Mouse (Mus musculus) erythroblast, adult 5-6 weeks (primary cell): Measurements from ENCODE around the gene Sval2. TPM values are rescaled to one million over a fixed set of nuclear protein-coding genes. Genes with fewer than 3 reads are reported as not detected.

Source experiments
- ATAC-seq: replicated peaks from 2 replicates; pipeline ENCODE4 v1.8.0; 2016; ENCODE audit warnings: moderate number of reproducible peaks, mild to moderate bottlenecking, moderate TSS enrichment, inconsistent platforms; ENCODE audit not compliant: poor library complexity, low FRiP score, severe bottlenecking
- total RNA-seq, 2 experiments: library from RNA; stranded (forward) in 1 of 2; stranded (reverse) in 1 of 2; fragments of 150-400 nt in 1 of 2; fragments of 200-764, 138-1000 nt in 1 of 2; gene quantifications; 2 replicates each; pipeline versions ENCODE4 v1.2.3 to v1.2.4; 2015 to 2017; ENCODE audit warnings: low replicate concordance in 2 of 2

The Sval2 gene
- not detected in 2 replicates for total RNA-seq (2015; ENCODE audit: low replicate concordance)
- total RNA-seq (2017; ENCODE audit: low replicate concordance) = not detected in 2 replicates

GRCm38 (mm10) chr6:41852689-41853088 lies at the start of gene Sval2:
Gene Sval2, plus strand, starts transcription at chr6:41852989.
- ATAC-seq = no peak

DNA sequence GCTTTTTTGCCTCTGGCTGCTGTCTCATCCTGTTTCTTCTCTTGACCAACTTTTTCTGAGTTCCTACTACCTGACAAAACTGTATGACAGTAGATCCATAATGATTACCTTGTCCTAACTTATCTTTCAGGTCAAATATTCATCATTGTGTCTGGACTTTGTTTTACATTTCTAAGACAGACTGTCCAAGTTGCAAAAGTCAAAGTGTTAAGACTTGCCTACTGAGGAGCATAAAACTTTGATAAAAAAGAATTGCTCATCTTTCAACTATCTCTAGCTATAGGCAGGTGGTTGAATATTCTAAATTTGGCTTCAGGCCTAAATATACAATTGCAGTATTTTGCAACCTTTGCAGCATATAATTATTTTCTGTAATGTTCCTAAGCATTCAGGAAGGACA lies 28.7 kb upstream of the Sval2 start:
- ATAC-seq = no peak

- no peak for ATAC-seq
Observed at GRCm38 (mm10) chr6:41829516-41829915, 23.3 kb upstream of the Sval2 start.

DNA sequence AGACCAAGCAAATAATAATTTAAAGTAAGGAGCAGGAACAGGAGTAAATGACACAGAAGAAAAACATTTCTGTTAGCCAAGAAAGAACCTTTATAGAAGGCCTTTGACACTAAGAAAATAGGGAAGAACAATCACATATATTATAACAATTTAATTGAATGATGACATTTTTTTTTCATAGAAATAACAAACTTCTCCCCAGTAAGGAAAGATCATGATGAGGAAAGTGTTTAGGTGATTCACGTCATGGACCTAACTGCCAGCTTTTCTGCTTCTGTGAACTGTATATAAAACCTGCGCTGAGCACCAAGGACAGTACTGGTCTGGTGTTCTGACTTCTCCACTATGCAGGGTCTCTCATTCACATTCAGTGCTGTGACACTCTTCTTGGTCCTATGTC lies 5.6 kb upstream of the Sval2 start, which contains the start of gene Pip:
Gene Pip, plus strand, starts transcription at position 301 of the 400 bp plus-strand sequence.
- ATAC-seq = no peak

DNA sequence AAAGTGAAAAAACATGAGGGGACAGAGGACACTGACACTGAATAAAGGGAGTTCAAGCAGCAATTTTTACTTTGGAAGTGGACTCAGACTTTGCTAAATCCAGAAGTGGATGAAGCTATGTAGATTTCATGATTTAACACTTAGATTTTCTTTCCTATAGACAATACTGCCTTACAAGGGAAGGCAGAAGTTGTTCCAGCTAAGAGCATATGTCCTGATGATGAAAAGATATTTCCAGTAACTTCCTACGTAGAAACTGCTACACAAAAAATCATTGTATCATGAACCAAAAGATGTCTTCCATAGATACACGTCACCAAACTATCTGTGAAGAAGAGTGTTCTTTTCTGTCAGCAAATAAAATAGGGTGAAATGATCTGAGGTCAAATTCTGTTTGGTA lies 11.2 kb downstream of the Sval2 start:
- no peak for ATAC-seq

DNA sequence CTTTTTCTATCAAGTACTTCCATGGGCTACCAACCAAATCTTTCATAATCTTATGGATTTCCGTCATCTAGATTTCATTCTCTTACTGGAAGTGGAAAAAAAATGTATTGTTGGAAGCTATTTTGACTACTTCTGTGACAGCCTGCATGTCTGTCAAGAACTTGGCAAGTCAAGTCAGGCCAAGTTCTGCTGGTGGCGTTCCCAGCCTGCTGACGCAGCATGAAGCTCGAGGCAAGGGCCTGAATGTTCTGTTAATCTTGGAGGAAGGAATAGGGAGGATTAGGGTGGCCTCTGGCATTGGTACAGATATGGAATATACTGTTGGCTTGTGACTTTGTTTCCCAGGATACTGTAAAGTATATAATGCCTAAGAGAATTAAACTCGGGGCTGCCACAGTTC lies 58.8 kb downstream of the Sval2 start:
- no peak for ATAC-seq

Other genes starting within 250 kb of the Sval2 start
- gene Ephb6, start 247.5 kb upstream of the Sval2 start, total RNA-seq (2015; ENCODE audit: low replicate concordance) = not detected in 2 replicates
- 0.28 TPM in 1 of 2 replicates, not detected in the other for gene Ephb6, start 247.5 kb upstream of the Sval2 start, total RNA-seq (2017; ENCODE audit: low replicate concordance)
- gene Trpv6, start 216.6 kb upstream of the Sval2 start, total RNA-seq (2015; ENCODE audit: low replicate concordance) = not detected in 2 replicates
- gene Trpv6, start 216.6 kb upstream of the Sval2 start, total RNA-seq (2017; ENCODE audit: low replicate concordance) = not detected in 2 replicates
- 2.5 and 5.0 TPM in 2 replicates for gene Trpv5, start 172.2 kb upstream of the Sval2 start, total RNA-seq (2015; ENCODE audit: low replicate concordance)
- 3.2 and 4.5 TPM in 2 replicates for gene Trpv5, start 172.2 kb upstream of the Sval2 start, total RNA-seq (2017; ENCODE audit: low replicate concordance)
- not detected in 2 replicates for gene Llcfc1, start 168.6 kb upstream of the Sval2 start, total RNA-seq (2015; ENCODE audit: low replicate concordance)
- 2.6 TPM in 1 of 2 replicates, not detected in the other for gene Llcfc1, start 168.6 kb upstream of the Sval2 start, total RNA-seq (2017; ENCODE audit: low replicate concordance)
- 2,664 and 2,909 TPM in 2 replicates for gene Kel, start 148.7 kb upstream of the Sval2 start, total RNA-seq (2015; ENCODE audit: low replicate concordance)
- gene Kel, start 148.7 kb upstream of the Sval2 start, total RNA-seq (2017; ENCODE audit: low replicate concordance) = 999 and 1,312 TPM in 2 replicates
- not detected in 2 replicates for gene Olfr459, start 77.8 kb upstream of the Sval2 start, total RNA-seq (2015; ENCODE audit: low replicate concordance)
- gene Olfr459, start 77.8 kb upstream of the Sval2 start, total RNA-seq (2017; ENCODE audit: low replicate concordance) = 0.28 TPM in 1 of 2 replicates, not detected in the other
- gene Pip, start 5.5 kb upstream of the Sval2 start, total RNA-seq (2015; ENCODE audit: low replicate concordance) = not detected in 2 replicates
- gene Pip, start 5.5 kb upstream of the Sval2 start, total RNA-seq (2017; ENCODE audit: low replicate concordance) = not detected in 2 replicates
- gene Sval1, start 98.6 kb downstream of the Sval2 start, total RNA-seq (2015; ENCODE audit: low replicate concordance) = not detected in 2 replicates
- gene Sval1, start 98.6 kb downstream of the Sval2 start, total RNA-seq (2017; ENCODE audit: low replicate concordance) = not detected in 2 replicates
- gene Sval3, start 115.2 kb downstream of the Sval2 start, total RNA-seq (2015; ENCODE audit: low replicate concordance) = not detected in 2 replicates
- not detected in 2 replicates for gene Sval3, start 115.2 kb downstream of the Sval2 start, total RNA-seq (2017; ENCODE audit: low replicate concordance)
- not detected in 2 replicates for gene Sva, start 185.4 kb downstream of the Sval2 start, total RNA-seq (2015; ENCODE audit: low replicate concordance)
- gene Sva, start 185.4 kb downstream of the Sval2 start, total RNA-seq (2017; ENCODE audit: low replicate concordance) = not detected in 2 replicates